Mouse (Mus musculus) kidney, adult 10 weeks (tissue): ENCODE results near the gene Rnf181. TPM values are rescaled to one million over a fixed set of nuclear protein-coding genes. Genes with fewer than 3 reads are reported as not detected.

Experiments
- polyA plus RNA-seq: library from polyadenylated mRNA; stranded (reverse); fragments of 350-450 nt; fragmentation: Illumina TruSeq; extraction: RNeasy Lipid Tissue Mini Kit (QIAGEN cat#74804); gene quantifications from one replicate; pipeline ENCODE4 v1.2.3, GENCODE M21; 2014; ENCODE audit warnings: low read depth, low replicate concordance

Rnf181 gene
- 376 TPM for polyA plus RNA-seq

DNA sequence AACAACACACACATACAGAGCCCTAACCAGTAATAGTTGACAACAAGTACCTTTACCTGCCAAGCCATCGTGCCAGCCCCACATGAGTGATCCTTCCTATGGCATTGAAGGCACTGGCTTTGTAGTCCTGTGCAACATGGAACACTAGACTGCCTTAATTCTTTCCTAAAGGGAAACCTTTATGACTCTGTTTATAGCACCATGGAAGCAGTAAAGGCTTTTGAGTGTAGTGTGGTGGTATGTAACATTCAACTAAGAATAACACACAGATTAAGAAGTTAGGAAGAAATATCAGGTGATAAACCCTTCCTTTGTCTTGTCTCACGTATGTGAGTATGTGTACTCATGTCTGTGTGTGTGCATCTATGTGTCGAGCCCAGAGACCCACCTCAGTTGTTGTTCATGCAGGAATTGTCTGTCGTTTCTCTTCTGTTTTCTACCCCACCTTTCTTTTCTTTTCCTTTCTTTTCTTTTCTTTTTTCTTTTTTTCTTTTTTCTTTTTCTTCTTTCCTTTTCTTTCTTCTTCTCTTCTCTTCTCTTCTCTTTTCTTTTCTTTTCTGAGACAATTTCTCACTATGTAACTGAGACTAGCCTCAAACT, at the start of gene Rnf181:
TSS of gene Rnf181 (minus strand) at position 113 of the 600 bp plus-strand sequence.

DNA sequence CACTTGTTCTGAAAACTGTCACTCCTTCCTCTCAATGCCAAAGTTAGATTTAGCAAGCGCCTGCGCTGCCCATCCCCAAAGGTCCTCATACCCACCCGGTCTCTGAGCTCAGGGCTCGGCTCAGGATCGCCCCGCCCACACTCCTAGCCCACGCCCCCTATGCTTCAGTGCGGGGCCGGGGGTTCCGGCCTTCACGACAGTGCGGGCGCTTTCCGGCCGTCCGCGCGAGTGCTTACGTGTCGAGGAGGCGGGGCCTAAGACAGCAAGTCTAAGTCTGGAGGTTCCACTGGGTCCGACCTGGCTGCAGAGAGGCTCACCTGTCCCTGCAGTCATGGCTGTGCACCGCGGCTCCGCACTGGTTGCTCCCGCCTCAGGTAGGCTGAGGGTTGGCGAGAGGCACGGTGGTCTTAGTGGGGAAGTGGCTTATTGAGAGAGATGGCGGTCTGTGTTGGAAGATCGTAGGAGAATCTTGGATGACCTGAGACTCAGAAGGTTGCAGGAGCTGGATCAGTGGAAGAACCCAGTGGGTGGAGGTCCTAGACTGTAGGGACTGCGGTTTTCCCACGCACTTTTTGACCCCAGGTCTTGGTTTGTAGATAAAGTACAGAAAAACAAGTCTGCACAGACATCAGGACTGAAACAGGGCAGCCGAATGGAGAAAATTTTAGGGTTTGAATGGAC, 47.5 kb upstream of the Rnf181 start, which contains the start of gene Ggcx:
TSS of gene Ggcx (plus strand) at position 233 of the 681 bp plus-strand sequence.

DNA sequence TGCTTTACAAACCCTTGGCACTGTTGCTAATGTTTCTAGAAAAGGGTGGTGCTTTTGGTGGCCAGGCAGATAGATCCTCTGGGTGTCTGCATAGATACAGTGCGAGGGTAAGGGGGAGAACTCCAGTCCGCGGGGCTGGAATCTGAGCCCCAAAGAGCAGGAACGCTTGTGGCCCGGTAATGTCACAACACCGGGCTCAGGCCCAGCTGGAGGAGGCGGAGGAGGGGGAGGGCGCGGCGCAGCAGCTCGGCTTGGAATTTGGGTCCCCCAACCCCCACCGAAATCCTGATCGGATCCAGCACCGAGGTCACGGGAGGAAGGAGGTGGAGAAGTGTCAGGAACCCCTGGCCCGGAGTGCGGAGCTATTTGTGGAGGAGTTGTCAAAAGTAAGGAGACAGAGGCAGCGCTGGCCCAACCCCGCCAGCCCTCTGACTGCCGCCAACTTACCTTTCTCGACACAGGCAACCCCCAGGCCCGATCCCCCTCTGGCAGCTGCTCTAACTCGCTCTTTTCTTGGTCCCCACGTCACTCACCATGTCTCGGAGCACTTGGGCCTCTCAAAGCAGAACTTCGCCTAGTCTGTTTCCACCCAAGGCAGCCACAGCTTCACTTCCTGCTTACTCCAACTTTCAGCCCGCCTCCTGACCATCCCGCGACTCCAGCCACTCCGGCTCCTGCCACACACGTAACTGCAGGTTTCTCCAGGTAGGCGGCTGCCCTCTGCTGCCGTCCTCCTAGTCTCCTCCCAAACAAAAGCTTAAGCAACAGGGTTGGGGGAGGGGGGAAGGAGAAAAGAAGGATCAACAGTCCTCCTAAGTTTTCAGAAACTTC, 23.4 kb upstream of the Rnf181 start, which contains the start of gene Vamp8:
TSS of gene Vamp8 (minus strand) at position 763 of the 831 bp plus-strand sequence.

DNA sequence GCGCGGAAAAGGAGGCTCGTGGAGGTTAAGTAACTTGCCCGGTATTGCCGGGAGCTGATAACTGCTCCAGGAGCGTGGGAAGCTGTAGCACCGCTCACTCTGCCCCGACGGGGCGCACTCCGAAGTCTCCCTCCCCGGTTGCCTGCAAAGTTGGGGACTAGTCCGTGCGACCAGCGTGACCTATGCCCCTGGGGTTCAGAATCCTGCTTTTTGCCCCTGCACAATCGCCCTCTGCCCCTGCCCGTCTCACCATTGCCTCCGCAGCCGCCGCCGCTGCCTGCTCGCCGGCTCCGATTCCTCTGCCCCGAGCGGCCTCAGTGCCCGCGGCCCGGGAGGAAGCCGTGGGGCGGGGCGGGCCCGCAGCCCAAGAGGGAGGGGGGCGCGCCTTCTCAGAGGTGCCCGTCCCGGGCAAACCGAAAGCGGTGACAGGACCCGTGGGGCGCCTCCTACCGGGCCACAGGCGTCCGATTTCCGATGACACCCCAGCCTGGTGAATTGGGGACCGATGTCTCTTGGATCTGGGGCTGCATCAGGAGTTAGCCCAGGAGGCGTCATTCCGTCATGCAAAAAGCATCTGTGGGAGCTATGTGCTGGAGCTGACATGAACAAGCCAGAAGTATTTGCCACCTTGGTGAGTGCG, 13.5 kb upstream of the Rnf181 start, which contains the start of gene Vamp5:
TSS of gene Vamp5 (minus strand) at position 338 of the 640 bp plus-strand sequence.

DNA sequence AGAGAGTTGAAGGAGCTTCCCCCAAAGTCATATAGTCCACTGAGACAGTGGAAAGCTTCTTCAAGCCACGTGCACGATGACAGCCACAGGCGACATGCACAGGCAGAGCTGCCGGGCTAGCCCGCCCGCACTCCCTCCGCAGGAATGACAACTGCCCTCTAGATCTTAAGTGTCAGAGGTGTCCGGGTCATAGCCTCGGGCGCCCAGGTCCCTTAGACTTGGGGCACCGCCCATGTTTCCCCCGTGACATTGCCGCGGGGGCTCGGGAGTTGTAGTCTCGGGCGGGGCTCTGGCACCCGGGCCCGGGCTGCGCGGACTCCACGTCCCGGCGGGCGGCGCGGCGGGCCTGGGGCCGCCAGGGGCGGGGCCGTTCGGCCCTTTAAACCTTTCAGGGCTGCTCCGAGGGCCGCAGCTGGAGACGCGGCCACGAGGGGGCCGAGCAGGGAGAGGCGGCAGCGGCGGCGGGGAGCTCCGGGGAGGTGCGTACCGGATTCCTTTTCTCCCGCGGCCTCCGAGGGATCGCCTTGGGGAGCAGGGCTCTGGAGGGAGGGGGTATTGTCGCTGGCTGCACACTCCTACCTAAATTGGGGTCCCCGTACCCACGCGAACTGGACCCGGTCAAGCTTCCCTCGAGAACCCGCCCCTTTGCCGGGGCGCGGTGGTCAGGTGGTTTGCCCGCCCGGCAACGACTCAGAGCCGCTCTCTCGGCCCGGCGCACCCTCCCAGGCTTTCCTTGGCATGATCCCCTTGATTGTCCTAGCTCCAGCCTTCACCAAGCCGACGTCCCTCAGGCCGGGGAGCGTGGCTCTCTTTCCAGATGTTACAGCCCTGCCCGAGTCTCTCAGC, 11.5 kb downstream of the Rnf181 start, which contains the start of gene Tmem150a:
TSS of gene Tmem150a (plus strand) at position 382 of the 846 bp plus-strand sequence.

DNA sequence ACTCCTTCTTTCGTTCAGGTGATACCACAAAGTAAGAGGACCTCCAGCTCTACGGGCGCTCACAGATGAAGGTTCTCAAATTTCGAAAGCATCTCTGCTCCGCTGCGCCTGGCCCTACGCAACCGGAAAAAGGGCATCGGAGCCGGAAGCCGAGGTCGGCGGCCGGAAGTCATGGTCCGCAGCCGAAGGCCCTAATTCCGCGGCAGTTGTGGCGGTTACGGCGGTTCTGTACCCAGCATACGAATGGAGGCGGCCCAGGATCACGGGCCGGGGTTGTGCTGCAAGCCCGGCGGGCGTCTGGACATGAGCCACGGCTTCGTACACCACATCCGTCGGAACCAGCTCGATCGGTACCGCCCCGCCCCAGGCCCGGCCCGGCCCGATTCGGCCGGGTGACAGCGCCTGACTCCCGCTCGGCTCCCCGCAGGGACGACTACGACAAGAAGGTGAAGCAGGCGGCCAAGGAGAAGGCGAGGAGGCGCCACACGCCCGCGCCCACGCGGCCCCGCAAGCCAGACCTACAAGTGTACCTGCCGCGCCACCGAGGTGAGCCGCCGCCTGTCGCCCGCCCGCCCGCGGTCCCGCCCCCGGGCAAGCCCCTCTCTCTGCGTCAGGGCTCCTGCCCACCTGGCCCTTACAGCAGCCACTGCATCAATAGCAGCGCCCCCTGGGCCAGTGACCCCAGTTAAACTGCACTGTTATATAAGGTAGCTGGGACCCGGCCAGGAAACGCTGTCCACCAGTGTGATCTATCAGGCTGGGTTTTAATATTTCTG, 19.4 kb downstream of the Rnf181 start, which contains the start of gene 0610030E20Rik:
TSS of gene 0610030E20Rik (plus strand) at position 152 of the 776 bp plus-strand sequence.

DNA sequence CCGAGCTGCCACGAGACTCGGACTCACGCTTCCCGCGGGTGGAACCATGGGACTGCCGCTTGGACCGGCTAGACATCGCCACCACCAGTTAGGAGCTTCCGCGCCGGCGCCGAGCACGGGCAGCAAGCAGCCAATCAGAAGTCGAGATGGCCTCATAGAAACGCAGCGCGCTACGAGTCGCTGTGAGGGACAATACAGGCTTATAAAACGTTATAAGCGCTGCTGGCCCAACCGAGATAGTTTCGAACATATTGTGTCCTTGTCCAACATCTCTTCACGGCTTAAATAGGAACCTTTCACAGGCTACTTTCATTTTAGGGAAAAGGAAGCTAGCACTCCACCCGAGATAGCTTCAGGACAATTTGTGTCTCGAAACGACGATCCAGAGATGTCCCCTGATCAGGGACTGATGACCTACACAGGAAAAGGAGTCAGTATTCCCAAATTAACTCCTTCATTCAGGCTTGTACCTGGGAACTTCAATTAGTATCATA, 21.6 kb downstream of the Rnf181 start, which contains the start of gene Usp39:
TSS of gene Usp39 (minus strand) at position 111 of the 494 bp plus-strand sequence.

Other genes with a start within 250 kb of the Rnf181 start
- not detected for gene Atoh8, start 131.4 kb downstream of the Rnf181 start, polyA plus RNA-seq
- gene Sftpb, start 62.3 kb downstream of the Rnf181 start, polyA plus RNA-seq = not detected
- 36.5 TPM for gene Usp39, start 21.8 kb downstream of the Rnf181 start, polyA plus RNA-seq
- 32.9 TPM for gene 0610030E20Rik, start 19.6 kb downstream of the Rnf181 start, polyA plus RNA-seq
- gene Tmem150a, start 11.5 kb downstream of the Rnf181 start, polyA plus RNA-seq = 2.9 TPM
- gene Vamp5, start 13.5 kb upstream of the Rnf181 start, polyA plus RNA-seq = 0.53 TPM
- gene Vamp8, start 23.7 kb upstream of the Rnf181 start, polyA plus RNA-seq = 120 TPM
- 15.2 TPM for gene Ggcx, start 47.4 kb upstream of the Rnf181 start, polyA plus RNA-seq
- gene Mat2a, start 72.6 kb upstream of the Rnf181 start, polyA plus RNA-seq = 592 TPM
- gene Sh2d6, start 154.8 kb upstream of the Rnf181 start, polyA plus RNA-seq = not detected
- gene Capg, start 177.4 kb upstream of the Rnf181 start, polyA plus RNA-seq = 1.1 TPM
- 10.3 TPM for gene Elmod3, start 231.5 kb upstream of the Rnf181 start, polyA plus RNA-seq
- gene Retsat, start 231.5 kb upstream of the Rnf181 start, polyA plus RNA-seq = 55.2 TPM